Mouse (Mus musculus) brain, embryonic 14.5 days (tissue): Measurements from ENCODE around the gene Slc35g3.

ENCODE experiments used
- CTCF ChIP-seq: fragments of 200-500 bp; IDR thresholded peaks from 2 replicates; pipeline ENCODE4 v1.5.1; 2012; ENCODE audit warnings: inconsistent platforms, mild to moderate bottlenecking, moderate library complexity, borderline replicate concordance; ENCODE audit not compliant: insufficient read depth, insufficient read length; ENCODE audit errors: extremely low read depth
- POLR2A ChIP-seq: fragments of 200-500 bp; IDR thresholded peaks from 2 replicates; pipeline ENCODE4 v1.6.1; 2012; ENCODE audit warnings: mild to moderate bottlenecking, inconsistent platforms, borderline replicate concordance; ENCODE audit not compliant: poor library complexity, insufficient read depth, insufficient read length, severe bottlenecking; ENCODE audit errors: extremely low read depth

DNA sequence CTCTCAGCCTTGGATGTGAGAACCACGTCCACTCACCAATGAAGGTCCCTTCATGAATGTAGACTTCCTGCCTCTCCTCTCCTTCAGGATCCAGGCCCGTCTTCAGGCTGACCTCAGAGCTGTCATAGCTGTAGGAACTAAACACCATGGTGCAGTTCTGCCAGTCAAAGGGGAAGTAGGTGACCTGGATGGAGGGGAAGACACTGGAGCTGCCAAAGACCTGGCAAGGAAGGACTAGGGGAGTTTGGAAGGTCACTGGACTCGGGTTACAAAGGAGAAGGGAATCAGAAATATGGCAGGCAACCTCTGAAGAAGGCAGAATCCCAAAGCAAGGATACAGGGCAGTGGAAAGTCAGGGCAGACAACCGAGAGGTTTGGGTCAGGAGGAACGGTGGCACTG lies 31.7 kb upstream of the Slc35g3 start:
- TF ChIP-seq CTCF (no peak), POLR2A (no peak)
